ENCODE assay signal across 9 mouse cellular contexts in the genomic region with DNA sequence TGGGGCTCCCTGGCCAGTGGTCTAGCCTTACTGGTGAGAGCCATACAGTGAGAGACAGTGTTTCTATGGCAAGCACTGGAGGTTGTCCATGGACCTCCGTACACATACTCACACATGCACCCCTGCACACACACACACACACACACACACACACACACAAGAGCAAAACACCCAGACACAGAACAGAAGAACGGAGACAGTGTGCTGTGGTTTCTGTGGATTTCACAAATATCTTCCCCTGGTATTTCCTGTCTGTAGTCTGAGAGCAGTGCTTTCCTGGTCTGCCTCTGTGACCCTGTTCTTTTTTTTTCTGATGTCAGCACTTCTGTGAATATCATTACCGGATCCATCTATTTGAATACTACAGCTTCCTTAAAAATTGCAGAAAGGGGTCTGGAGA. TPM values are rescaled to one million over a fixed set of nuclear protein-coding genes. Genes with fewer than 3 reads are reported as not detected.
DNase-seq lines count a peak whose midpoint lies in the region; ATAC-seq lines count a peak whose summit lies in the region.
"Had no signal": no experiment of that assay in that cellular context is flagged by ENCODE, and none has a peak within 500 bp of the region (broad histone marks: within the 10 kb centered on the region; RNA-seq: fewer than 3 reads in every experiment).

No protein-coding gene starts in this region.

- H3K27ac ChIP-seq in intestine, embryonic 14.5 days (ENCODE audit: low read depth): peak overlapping the region; percentile 47; the same call in 1 of the 2 replicates
- H3K27ac ChIP-seq in intestine, embryonic 15.5 days: no peak overlapping the region
- H3K27ac ChIP-seq: stomach, embryonic 15.5 days had no signal

- no peak overlapping the region for H3K4me2 ChIP-seq in intestine, embryonic 14.5 days (ENCODE audit: low read length)
- H3K4me2 ChIP-seq in intestine, embryonic 15.5 days (replicated peaks): no peak overlapping the region
- H3K4me2 ChIP-seq: stomach, embryonic 15.5 days had no signal

- no peak overlapping the region for H3K9ac ChIP-seq in intestine, embryonic 14.5 days (ENCODE audit: low read length)
- no peak overlapping the region for H3K9ac ChIP-seq in intestine, embryonic 15.5 days
- H3K9ac ChIP-seq: stomach, embryonic 15.5 days had no signal

- WGBS in intestine, embryonic 14.5 days: 41% methylated on average over 3 of the region's 3 CpGs
- 40% methylated on average over 3 of the region's 3 CpGs for WGBS in intestine, embryonic 15.5 days

- H3K4me1 ChIP-seq in intestine, embryonic 14.5 days (replicated peaks; ENCODE audit: control insufficient read depth, insufficient read depth, low read length): no peaks in the 10 kb centered on the region
- 0 out of 2 replicates have a peak, but pooled peaks cover 4% of the 10 kb centered on the region for H3K4me1 ChIP-seq in intestine, embryonic 15.5 days (replicated peaks)
- H3K4me1 ChIP-seq: stomach, embryonic 15.5 days had no signal

- H3K9me3 ChIP-seq in intestine, embryonic 14.5 days (ENCODE audit: control insufficient read depth, low read length): no peaks in the 10 kb centered on the region
- H3K9me3 ChIP-seq in intestine, embryonic 15.5 days: no peaks in the 10 kb centered on the region
- H3K9me3 ChIP-seq: stomach, embryonic 15.5 days had no signal

- H3K4me3 ChIP-seq in intestine, embryonic 14.5 days (ENCODE audit: low read depth, low read length): no peak overlapping the region
- no peak overlapping the region for H3K4me3 ChIP-seq in intestine, embryonic 15.5 days (replicated peaks)
- H3K4me3 ChIP-seq: stomach, embryonic 15.5 days had no signal

- H3K27me3 ChIP-seq in intestine, embryonic 14.5 days (replicated peaks; ENCODE audit: control insufficient read depth, insufficient read depth, low read length): no peaks in the 10 kb centered on the region
- H3K27me3 ChIP-seq in intestine, embryonic 15.5 days (replicated peaks): no peaks in the 10 kb centered on the region
- H3K27me3 ChIP-seq: stomach, embryonic 15.5 days had no signal

- no peaks in the 10 kb centered on the region for H3K36me3 ChIP-seq in intestine, embryonic 14.5 days (ENCODE audit: control insufficient read depth, insufficient read depth, low read length)
- no peaks in the 10 kb centered on the region for H3K36me3 ChIP-seq in intestine, embryonic 15.5 days
- H3K36me3 ChIP-seq: stomach, embryonic 15.5 days had no signal

- ATAC-seq in intestine, embryonic 14.5 days (replicated peaks; ENCODE audit: low FRiP score, low TSS enrichment, low read depth): no peak
- ATAC-seq in intestine, embryonic 15.5 days: no peak
- peak; percentile 86 for ATAC-seq in CD4-positive, CD25-positive, alpha-beta regulatory T cell, adult 4 months
- peak; percentile 92 for ATAC-seq in inflammation-experienced regulatory T-cells, adult 6 months
- peak; percentile 55 for ATAC-seq in monocyte, adult 5-6 weeks (replicated peaks; ENCODE audit: insufficient number of reproducible peaks, low FRiP score, low TSS enrichment, poor library complexity, severe bottlenecking)

- DNase-seq in intestine, embryonic 14.5 days (ENCODE audit: low spot score): no peak
- no peak for DNase-seq in gastrocnemius, adult 18-20 months (ENCODE audit: low spot score)
- DNase-seq in right cerebral cortex, adult 2 months (ENCODE audit: low spot score in 2 of 2): no peak
- DNase-seq in layer of hippocampus, postnatal 36 days: no peak

RNA-seq across cellular contexts. Expression of a gene that starts 2.9 kb away (rescaled TPM):
- polyA plus RNA-seq in intestine, embryonic 14.5 days (2014; fragmentation: Nextera tagmentation; extraction: Ambion mirVana): 22.4 and 26.6 TPM in 2 replicates
- polyA plus RNA-seq in intestine, embryonic 15.5 days (2015; fragmentation: Nextera tagmentation; extraction: Ambion mirVana): 28.2 and 29.6 TPM in 2 replicates
- polyA plus RNA-seq in CD4-positive, CD25-positive, alpha-beta regulatory T cell, adult 4 months (2017; shearing (Covaris generic)): 100 to 1,000 TPM; 433 to 466 TPM
- 100 to 1,000 TPM; 244 to 569 (median 448) TPM for polyA plus RNA-seq in inflammation-experienced regulatory T-cells, adult 6 months (2017; shearing (Covaris generic))
- 2,267 to 4,734 TPM (median 3,937 TPM) in 3 replicates for total RNA-seq in monocyte, adult 5-6 weeks (2017)
- 1 to 10 TPM; 2.2 to 4.0 TPM for total RNA-seq in gastrocnemius, adult 18-20 months (2021)
- total RNA-seq in layer of hippocampus, postnatal 36 days (2021): 10 to 100 TPM; 54.5 to 54.7 TPM

RNA-seq across cellular contexts. Expression of a gene that starts 24.6 kb away (rescaled TPM):
- 8.1 and 9.3 TPM in 2 replicates for polyA plus RNA-seq in intestine, embryonic 14.5 days (2014; fragmentation: Nextera tagmentation; extraction: Ambion mirVana)
- 8.5 and 9.5 TPM in 2 replicates for polyA plus RNA-seq in intestine, embryonic 15.5 days (2015; fragmentation: Nextera tagmentation; extraction: Ambion mirVana)
- 1 to 10 TPM in 1 of 2 experiments, not detected in 1; 1.1 TPM for polyA plus RNA-seq in CD4-positive, CD25-positive, alpha-beta regulatory T cell, adult 4 months (2017; shearing (Covaris generic))
- polyA plus RNA-seq in inflammation-experienced regulatory T-cells, adult 6 months (2017; shearing (Covaris generic)): under 1 TPM in 1 of 3 experiments, not detected in 2; 0.44 TPM
- 0.19 to 0.87 TPM (median 0.75 TPM) in 3 replicates for total RNA-seq in monocyte, adult 5-6 weeks (2017)
- 1 to 10 TPM; 3.2 to 4.6 TPM for total RNA-seq in gastrocnemius, adult 18-20 months (2021)
- total RNA-seq in layer of hippocampus, postnatal 36 days (2021): 1 to 10 TPM; 3.1 to 3.7 TPM

RNA-seq across cellular contexts. Expression of a gene that starts 35.8 kb away (rescaled TPM):
- polyA plus RNA-seq in intestine, embryonic 14.5 days (2014; fragmentation: Nextera tagmentation; extraction: Ambion mirVana): 0.12 TPM in 1 of 2 replicates, not detected in the other
- not detected in 2 replicates for polyA plus RNA-seq in intestine, embryonic 15.5 days (2015; fragmentation: Nextera tagmentation; extraction: Ambion mirVana)
- not detected for polyA plus RNA-seq in CD4-positive, CD25-positive, alpha-beta regulatory T cell, adult 4 months (2017; shearing (Covaris generic))
- not detected for polyA plus RNA-seq in inflammation-experienced regulatory T-cells, adult 6 months (2017; shearing (Covaris generic))
- not detected in 3 replicates for total RNA-seq in monocyte, adult 5-6 weeks (2017)
- total RNA-seq in gastrocnemius, adult 18-20 months (2021): not detected
- not detected for total RNA-seq in layer of hippocampus, postnatal 36 days (2021)
- polyA plus RNA-seq: stomach, embryonic 15.5 days had no signal

Comparison
In these comparisons a context has a peak if more than half of its experiments do, and no peak if none do; other contexts are left out.
1. ATAC-seq: peak in CD4-positive, CD25-positive, alpha-beta regulatory T cell, adult 4 months (single experiment), inflammation-experienced regulatory T-cells, adult 6 months (single experiment) and monocyte, adult 5-6 weeks (single experiment); none in intestine, embryonic 14.5 days (single experiment) and intestine, embryonic 15.5 days (single experiment).